Mouse (Mus musculus): Measurements from ENCODE around the gene Erbin. TPM values are rescaled to one million over a fixed set of nuclear protein-coding genes. Genes with fewer than 3 reads are reported as not detected.
A peak's percentile ranks its signal among the peaks of the same experiment; 100 is the strongest.

Gene Erbin
- 77.5 and 87.0 TPM in 2 replicates for polyA plus RNA-seq (2012; ENCODE audit: insufficient read depth, insufficient read length, missing spikeins)

DNA sequence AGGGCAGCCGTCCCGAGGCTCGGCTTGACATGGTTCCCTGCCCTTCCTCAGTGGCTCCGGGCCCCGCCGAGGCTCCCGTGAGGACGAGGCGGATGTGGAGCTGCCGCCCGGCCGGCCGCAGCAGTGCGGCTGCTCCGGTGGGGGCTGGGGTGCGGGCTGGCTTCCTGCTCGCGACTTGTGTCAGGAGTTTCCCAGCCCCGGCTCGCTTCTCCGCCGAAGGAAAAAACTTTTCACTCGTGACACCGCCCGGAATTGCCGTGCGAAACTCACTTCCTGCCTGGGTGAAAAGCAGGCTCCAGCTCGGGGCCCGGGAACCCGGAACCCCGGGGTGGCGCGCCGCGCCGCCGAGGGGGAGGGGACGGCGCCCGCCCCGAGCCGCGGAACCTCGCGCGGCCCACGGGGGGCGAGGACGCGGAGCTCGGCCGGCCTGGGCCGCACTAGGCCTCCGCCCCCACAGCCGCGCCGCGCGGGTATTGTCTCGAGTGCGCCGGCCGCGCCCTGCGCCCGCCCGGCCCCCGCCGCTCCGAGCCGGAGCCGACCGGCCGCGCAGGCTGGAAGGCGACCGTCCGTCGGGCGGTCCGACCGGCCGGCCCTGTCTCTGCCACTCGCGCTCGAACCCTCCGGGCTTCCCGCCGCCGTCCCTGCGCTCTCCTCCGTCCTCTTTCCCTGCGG lies at the start of gene Erbin:
Gene Erbin (minus strand): TSS at position 254 of the 672 bp plus-strand sequence.
- peak within 1 kb of the TSS; percentile 88 for H3K4me3 ChIP-seq (ENCODE audit: insufficient read depth, low read length)
- TF ChIP-seq POLR2A (IDR thresholded peaks at IDR 0.05; ENCODE audit: borderline replicate concordance, low read depth, low read length), result no peak
- TF ChIP-seq CTCF (IDR thresholded peaks at IDR 0.05; ENCODE audit: low read depth, low read length), result no peak
- H3K4me1 ChIP-seq (ENCODE audit: control insufficient read depth, insufficient read depth, low read length), result peaks cover 35% of the 10 kb centered on the region
- peak within 1 kb of the TSS; percentile 99 for H3K27ac ChIP-seq (ENCODE audit: insufficient read depth, low read depth, low read length)

DNA sequence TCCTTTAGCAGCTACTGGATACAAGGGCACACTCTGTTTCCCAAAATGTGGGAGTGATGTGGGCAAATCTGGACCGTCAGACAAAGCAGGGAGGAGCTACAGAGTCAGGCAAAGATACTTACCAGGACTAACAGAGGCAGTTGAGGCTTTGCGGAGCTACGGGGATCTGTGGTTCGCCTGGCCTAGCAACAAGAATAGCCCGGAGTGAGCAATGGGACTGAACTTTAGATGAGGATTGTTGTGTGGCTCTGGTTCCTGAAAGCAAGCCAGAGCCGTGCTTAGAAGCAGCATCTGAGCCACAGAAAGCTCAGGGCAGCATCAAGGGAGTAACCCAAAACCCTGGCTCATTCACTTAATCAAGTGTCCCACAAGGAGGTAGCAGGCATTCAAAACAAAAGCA lies 49.6 kb upstream of the Erbin start:
- Histone ChIP-seq H3K27ac (ENCODE audit: insufficient read depth, low read depth, low read length) (no peak overlapping the region), H3K4me3 (ENCODE audit: insufficient read depth, low read length) (no peak overlapping the region), H3K4me1 (ENCODE audit: control insufficient read depth, insufficient read depth, low read length) (peaks cover 6% of the 10 kb centered on the region)
- TF ChIP-seq CTCF (IDR thresholded peaks at IDR 0.05; ENCODE audit: low read depth, low read length), result no peak
- no peak for TF ChIP-seq POLR2A (IDR thresholded peaks at IDR 0.05; ENCODE audit: borderline replicate concordance, low read depth, low read length)

DNA sequence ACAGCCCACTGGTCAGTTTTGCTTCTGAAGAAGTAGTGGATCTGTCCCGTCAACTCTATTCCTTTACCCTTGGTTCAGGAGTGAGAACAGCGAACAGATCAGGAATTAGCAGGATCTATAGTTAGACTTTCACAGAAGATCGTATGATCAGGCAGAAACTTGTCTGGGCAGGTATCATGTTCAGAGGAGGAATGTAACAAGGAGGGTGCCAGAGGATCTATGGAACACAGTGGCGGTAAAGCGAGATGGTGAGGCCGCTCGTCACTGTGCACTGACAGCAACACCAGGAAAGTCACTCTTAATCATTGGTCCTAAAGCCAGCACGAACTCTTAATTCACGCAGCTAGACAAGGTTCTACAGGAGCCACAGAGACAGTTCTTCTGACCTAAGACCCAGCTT lies 47.7 kb upstream of the Erbin start:
- no peak overlapping the region for H3K4me3 ChIP-seq (ENCODE audit: insufficient read depth, low read length)
- no peak for TF ChIP-seq CTCF (IDR thresholded peaks at IDR 0.05; ENCODE audit: low read depth, low read length)
- TF ChIP-seq POLR2A (IDR thresholded peaks at IDR 0.05; ENCODE audit: borderline replicate concordance, low read depth, low read length), result no peak
- H3K27ac ChIP-seq (ENCODE audit: insufficient read depth, low read depth, low read length), result no peak overlapping the region
- no peaks in the 10 kb centered on the region for H3K4me1 ChIP-seq (ENCODE audit: control insufficient read depth, insufficient read depth, low read length)

DNA sequence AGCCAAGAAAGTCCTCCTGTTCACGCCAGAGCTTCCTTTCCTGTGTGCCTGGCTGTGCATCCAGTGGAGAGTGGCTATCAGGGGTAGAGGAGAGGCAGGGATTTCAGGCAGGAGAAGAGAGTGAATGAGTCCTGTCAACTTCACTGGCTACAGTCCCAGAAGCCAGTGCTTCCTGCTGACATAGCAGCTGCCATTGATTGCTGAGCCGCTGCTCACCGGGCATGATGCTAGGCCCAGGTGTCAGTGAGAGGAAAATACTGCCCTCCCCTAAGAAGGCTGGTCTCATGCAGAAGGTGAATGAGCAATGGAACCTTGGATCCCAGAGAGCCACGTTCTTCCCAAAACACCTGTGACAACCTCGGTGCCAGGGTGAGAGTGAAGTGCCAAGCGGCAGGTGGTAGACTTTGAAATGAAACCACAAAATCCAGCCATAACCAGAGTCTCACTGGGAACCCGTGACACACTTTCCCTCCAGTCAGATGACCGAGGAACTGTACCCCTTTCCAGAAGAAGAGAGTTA lies 46.4 kb upstream of the Erbin start:
- Histone ChIP-seq H3K4me3 (ENCODE audit: insufficient read depth, low read length) (no peak overlapping the region), H3K27ac (ENCODE audit: insufficient read depth, low read depth, low read length) (no peak overlapping the region), H3K4me1 (ENCODE audit: control insufficient read depth, insufficient read depth, low read length) (no peaks in the 10 kb centered on the region)
- TF ChIP-seq POLR2A (IDR thresholded peaks at IDR 0.05; ENCODE audit: borderline replicate concordance, low read depth, low read length) (no peak), CTCF (IDR thresholded peaks at IDR 0.05; ENCODE audit: low read depth, low read length) (no peak)

DNA sequence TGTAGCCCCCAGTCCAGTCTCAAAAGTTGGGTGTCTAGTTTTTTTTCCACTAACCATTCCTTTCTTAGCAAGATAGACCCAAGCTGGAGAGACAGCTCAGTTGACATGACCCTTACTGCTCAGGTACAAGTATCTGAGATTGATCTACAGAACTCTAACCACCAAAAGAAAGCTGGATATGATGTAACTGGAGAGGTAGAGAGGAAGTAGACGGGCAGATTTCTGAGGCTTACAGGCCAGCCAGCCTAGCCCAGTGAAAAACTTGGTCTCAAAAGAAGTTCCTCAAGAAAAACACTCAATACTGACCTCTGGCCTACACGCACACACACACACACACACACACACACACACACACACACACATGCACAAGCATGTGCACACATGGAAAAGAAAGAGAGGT lies 44.9 kb upstream of the Erbin start:
- TF ChIP-seq POLR2A (IDR thresholded peaks at IDR 0.05; ENCODE audit: borderline replicate concordance, low read depth, low read length), result no peak
- TF ChIP-seq CTCF (IDR thresholded peaks at IDR 0.05; ENCODE audit: low read depth, low read length), result no peak
- Histone ChIP-seq H3K4me1 (ENCODE audit: control insufficient read depth, insufficient read depth, low read length) (no peaks in the 10 kb centered on the region), H3K4me3 (ENCODE audit: insufficient read depth, low read length) (no peak overlapping the region), H3K27ac (ENCODE audit: insufficient read depth, low read depth, low read length) (no peak overlapping the region)

DNA sequence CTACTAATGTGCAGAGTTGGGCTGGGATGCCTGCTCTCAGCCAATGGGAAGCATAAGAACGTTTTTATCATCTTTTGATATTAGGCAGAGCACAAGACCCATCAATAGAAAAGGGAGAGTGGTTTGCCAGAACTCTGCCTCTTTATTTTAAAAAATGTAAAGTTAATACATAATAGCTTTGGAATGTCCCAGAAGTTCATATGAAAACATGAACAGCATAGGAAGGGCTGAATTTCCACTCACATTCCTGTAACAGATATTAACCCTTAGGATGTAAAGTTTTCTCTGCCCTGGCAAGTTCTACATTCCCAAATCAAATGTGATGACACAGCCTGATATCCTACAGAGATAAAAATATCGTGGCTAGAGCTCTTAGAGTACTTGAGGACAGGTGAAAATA lies 42.8 kb upstream of the Erbin start:
- TF ChIP-seq POLR2A (IDR thresholded peaks at IDR 0.05; ENCODE audit: borderline replicate concordance, low read depth, low read length) (no peak), CTCF (IDR thresholded peaks at IDR 0.05; ENCODE audit: low read depth, low read length) (no peak)
- no peak overlapping the region for H3K4me3 ChIP-seq (ENCODE audit: insufficient read depth, low read length)
- no peaks in the 10 kb centered on the region for H3K4me1 ChIP-seq (ENCODE audit: control insufficient read depth, insufficient read depth, low read length)
- H3K27ac ChIP-seq (ENCODE audit: insufficient read depth, low read depth, low read length), result no peak overlapping the region

DNA sequence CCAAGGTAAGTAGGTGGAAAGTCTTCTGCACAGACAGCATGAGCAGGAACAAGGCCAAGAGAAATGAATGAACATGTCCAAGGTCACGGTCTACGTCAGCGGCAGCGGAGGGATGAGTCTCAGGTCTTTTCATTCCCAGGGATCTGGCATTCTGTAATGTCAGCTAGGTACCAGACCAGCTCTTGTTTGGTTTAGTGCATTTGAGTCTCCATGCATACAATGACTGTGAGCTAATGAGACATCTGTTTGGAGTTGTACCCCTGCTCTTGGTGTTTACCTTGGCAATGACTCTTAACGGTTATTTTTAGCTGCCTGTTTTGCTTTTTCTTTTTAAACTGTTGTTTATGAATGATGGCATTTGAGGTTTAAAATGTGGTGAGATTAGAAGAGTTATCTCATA lies 39.5 kb upstream of the Erbin start:
- TF ChIP-seq CTCF (IDR thresholded peaks at IDR 0.05; ENCODE audit: low read depth, low read length) (no peak), POLR2A (IDR thresholded peaks at IDR 0.05; ENCODE audit: borderline replicate concordance, low read depth, low read length) (no peak)
- no peak overlapping the region for H3K27ac ChIP-seq (ENCODE audit: insufficient read depth, low read depth, low read length)
- H3K4me3 ChIP-seq (ENCODE audit: insufficient read depth, low read length), result no peak overlapping the region
- H3K4me1 ChIP-seq (ENCODE audit: control insufficient read depth, insufficient read depth, low read length), result no peaks in the 10 kb centered on the region

DNA sequence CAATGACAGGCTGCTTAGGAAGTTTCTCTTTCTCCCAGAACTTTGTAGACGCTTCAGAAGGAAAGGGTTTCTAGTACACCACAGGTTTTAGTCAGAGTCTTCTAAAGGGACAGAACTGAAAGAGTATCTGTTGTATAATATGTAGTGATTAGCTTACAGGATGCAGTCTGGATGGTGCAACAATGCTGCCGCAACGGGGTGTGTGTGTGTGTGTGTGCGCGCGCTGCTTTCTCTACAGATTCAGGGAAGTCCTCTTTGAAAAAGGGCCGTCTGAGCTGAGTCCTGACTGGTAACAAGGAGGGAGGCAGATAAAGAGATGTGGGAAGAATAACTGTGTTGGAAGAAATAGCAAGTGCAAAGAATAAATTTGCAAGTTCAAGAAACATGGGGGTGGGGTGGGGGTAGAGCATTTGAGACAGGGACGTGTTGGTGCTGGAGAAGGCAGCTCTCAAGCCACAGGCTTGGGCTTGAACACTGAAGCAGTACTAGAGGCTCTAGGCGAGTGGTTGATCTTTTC lies 38.4 kb upstream of the Erbin start:
- Histone ChIP-seq H3K4me1 (ENCODE audit: control insufficient read depth, insufficient read depth, low read length) (no peaks in the 10 kb centered on the region), H3K4me3 (ENCODE audit: insufficient read depth, low read length) (no peak overlapping the region), H3K27ac (ENCODE audit: insufficient read depth, low read depth, low read length) (no peak overlapping the region)
- no peak for TF ChIP-seq POLR2A (IDR thresholded peaks at IDR 0.05; ENCODE audit: borderline replicate concordance, low read depth, low read length)
- no peak for TF ChIP-seq CTCF (IDR thresholded peaks at IDR 0.05; ENCODE audit: low read depth, low read length)

DNA sequence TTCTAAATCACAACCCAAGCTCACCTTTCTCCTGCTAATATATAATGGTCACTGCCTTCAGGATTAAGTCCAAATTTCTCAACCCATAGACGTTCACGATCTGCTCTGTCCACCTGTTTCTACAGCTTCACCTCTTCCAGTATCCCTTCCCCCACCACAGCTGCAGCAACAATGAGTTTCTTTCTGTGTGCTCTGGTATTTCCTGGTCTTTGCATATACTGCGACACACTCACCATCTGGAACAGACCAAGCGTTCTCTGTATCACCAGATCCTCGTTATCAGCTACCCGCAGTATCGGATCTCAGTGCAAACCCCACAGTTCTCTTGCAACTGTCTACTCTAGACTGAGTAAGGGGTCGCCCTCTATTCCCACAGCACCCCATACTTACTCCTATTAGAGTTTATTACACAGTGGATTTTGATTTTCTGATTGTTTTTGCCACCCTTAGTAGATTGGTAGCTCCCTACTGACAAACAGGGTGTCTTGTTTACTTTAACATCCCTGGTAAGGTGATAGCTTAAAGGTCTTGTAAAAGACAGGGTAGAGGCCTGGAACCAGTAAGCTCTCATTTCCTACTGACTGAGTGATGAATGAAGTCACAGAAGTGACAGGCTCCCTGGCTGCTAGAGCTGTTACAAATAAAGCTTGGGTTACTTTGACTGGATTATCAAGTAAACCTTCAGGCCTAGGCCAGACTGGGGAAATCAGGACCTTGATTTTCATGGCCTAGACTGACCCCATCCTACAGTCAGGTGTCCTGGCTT lies 37.0 kb upstream of the Erbin start:
- Histone ChIP-seq H3K4me1 (ENCODE audit: control insufficient read depth, insufficient read depth, low read length) (no peaks in the 10 kb centered on the region), H3K27ac (ENCODE audit: insufficient read depth, low read depth, low read length) (no peak overlapping the region), H3K4me3 (ENCODE audit: insufficient read depth, low read length) (no peak overlapping the region)
- no peak for TF ChIP-seq POLR2A (IDR thresholded peaks at IDR 0.05; ENCODE audit: borderline replicate concordance, low read depth, low read length)
- TF ChIP-seq CTCF (IDR thresholded peaks at IDR 0.05; ENCODE audit: low read depth, low read length), result no peak

DNA sequence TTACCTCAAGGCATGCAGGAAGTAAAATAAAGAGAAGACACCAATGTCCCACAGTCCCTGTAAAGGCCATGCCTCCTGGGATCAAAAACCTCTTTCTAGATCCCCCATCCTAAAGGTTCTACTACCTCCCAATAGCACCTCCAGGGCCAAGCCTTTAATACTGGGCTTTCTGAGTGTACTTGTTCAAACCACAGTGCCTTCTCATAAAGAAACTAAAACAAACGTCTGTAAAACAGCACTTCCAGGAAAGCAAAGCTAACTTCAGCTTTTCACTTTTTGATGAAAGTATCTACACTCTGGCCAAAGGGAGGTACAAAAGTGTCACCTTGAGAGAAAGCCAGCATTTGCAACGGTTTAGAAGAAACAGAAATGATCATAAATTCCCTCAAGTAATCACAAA lies 35.3 kb upstream of the Erbin start:
- peaks cover 3% of the 10 kb centered on the region; the same call in 1 of the 2 replicates for H3K4me1 ChIP-seq (ENCODE audit: control insufficient read depth, insufficient read depth, low read length)

More for the DNA sequence above, 35.3 kb upstream of the Erbin start:
- Histone ChIP-seq H3K4me3 (ENCODE audit: insufficient read depth, low read length) (no peak overlapping the region), H3K27ac (ENCODE audit: insufficient read depth, low read depth, low read length) (no peak overlapping the region)
- no peak for TF ChIP-seq POLR2A (IDR thresholded peaks at IDR 0.05; ENCODE audit: borderline replicate concordance, low read depth, low read length)
- TF ChIP-seq CTCF (IDR thresholded peaks at IDR 0.05; ENCODE audit: low read depth, low read length), result no peak
